Mouse (Mus musculus) CH12.LX (cell line): ENCODE measurements at regions not wholly inside any gene's neighbourhood (a gene's known extent, or its start where the extent isn't known, plus 50 kb on each side); places are given as distances from the start of the nearest gene placed in this dataset.

Experiments used
- DNase-seq: peaks from one replicate; pipeline ENCODE4 v3.0.0-alpha.2; 2013; ENCODE audit errors: extremely low read depth
- H3K27ac ChIP-seq: 2 replicates; pipeline ENCODE4 v1.5.1; 2012; ENCODE audit warnings: low read depth, mild to moderate bottlenecking, control low read depth, moderate library complexity; ENCODE audit not compliant: insufficient read depth
- H3K27me3 ChIP-seq: replicated peaks from 2 replicates; pipeline ENCODE3; 2012; ENCODE audit warnings: inconsistent platforms
- H3K36me3 ChIP-seq, 2 experiments: replicated peaks in 1 of 2; 2 replicates each; pipeline versions ENCODE3 to v1.6.1; 2012; ENCODE audit warnings: inconsistent platforms in 1 of 2, low read length in 1 of 2, mild to moderate bottlenecking in 1 of 2, mixed read lengths in 1 of 2, moderate library complexity in 1 of 2; ENCODE audit not compliant: control insufficient read depth in 1 of 2, insufficient read depth in 1 of 2
- H3K4me1 ChIP-seq, 2 experiments: 2 replicates each; pipeline ENCODE4 v1.6.1; 2012; ENCODE audit warnings: inconsistent platforms in 1 of 2, moderate library complexity in 1 of 2; ENCODE audit not compliant: insufficient read depth in 2 of 2, control insufficient read depth in 1 of 2
- H3K4me2 ChIP-seq: 2 replicates; pipeline ENCODE4 v1.6.1; 2012; ENCODE audit warnings: low read depth, mild to moderate bottlenecking, control low read depth; ENCODE audit not compliant: poor library complexity, insufficient read depth, severe bottlenecking
- H3K4me3 ChIP-seq, 3 experiments: fragments of 150-350 bp in 1 of 3; sonication (generic) in 1 of 3; replicated peaks in 1 of 3; 2 replicates each; pipeline versions ENCODE3 to v1.5.1; 2011 to 2012; ENCODE audit warnings: low read depth in 2 of 3, low read length in 2 of 3, mild to moderate bottlenecking in 2 of 3, moderate library complexity in 2 of 3, control low read depth in 1 of 3, improper control_type of control experiment in 1 of 3, inconsistent platforms in 1 of 3, mixed read lengths in 1 of 3; ENCODE audit not compliant: poor library complexity in 1 of 3
- H3K79me2 ChIP-seq: replicated peaks from 2 replicates; pipeline ENCODE4 v1.6.1; 2012; ENCODE audit warnings: mild to moderate bottlenecking, moderate library complexity; ENCODE audit not compliant: control insufficient read depth, poor library complexity, insufficient read depth, severe bottlenecking; ENCODE audit errors: extremely low read depth
- H3K9ac ChIP-seq: 2 replicates; pipeline ENCODE4 v1.6.1; 2012; ENCODE audit warnings: low read depth, mild to moderate bottlenecking, control low read depth, moderate library complexity; ENCODE audit not compliant: insufficient read depth
- H3K9me3 ChIP-seq: replicated peaks from 2 replicates; pipeline ENCODE3; 2012; ENCODE audit warnings: low read length, inconsistent platforms, mixed read lengths
- BHLHE40 ChIP-seq: IDR thresholded peaks from 2 replicates; pipeline ENCODE4 v1.6.1; 2011; ENCODE audit warnings: mild to moderate bottlenecking, low read depth, low read length, improper control_type of control experiment
- CHD2 ChIP-seq: IDR thresholded peaks from 2 replicates; pipeline ENCODE4 v1.6.1; 2011; ENCODE audit warnings: low read length, improper control_type of control experiment
- ELF1 ChIP-seq: IDR thresholded peaks from 2 replicates; pipeline ENCODE4 v1.6.1; 2014; ENCODE audit warnings: low read depth, mild to moderate bottlenecking, inconsistent platforms, low read length, improper control_type of control experiment
- EP300 ChIP-seq: IDR thresholded peaks from 2 replicates; pipeline ENCODE4 v1.6.1; 2011; ENCODE audit warnings: low read length, improper control_type of control experiment
- HCFC1 ChIP-seq: IDR thresholded peaks from 2 replicates; pipeline ENCODE4 v1.6.1; 2012; ENCODE audit warnings: low read depth, mild to moderate bottlenecking, inconsistent platforms, low read length, improper control_type of control experiment
- IRF4 ChIP-seq: IDR thresholded peaks from 2 replicates; pipeline ENCODE4 v1.6.1; 2014; ENCODE audit warnings: low read depth, mild to moderate bottlenecking, inconsistent platforms, low read length, improper control_type of control experiment
- JUN ChIP-seq: IDR thresholded peaks from 2 replicates; pipeline ENCODE4 v1.6.1; 2011; ENCODE audit warnings: low read depth, mild to moderate bottlenecking, low read length, improper control_type of control experiment, moderate library complexity; ENCODE audit not compliant: insufficient read depth
- JUND ChIP-seq: conservative IDR thresholded peaks from 2 replicates; pipeline ENCODE4 v1.6.1; 2011; ENCODE audit warnings: low read depth, low read length, improper control_type of control experiment
- KAT2A ChIP-seq: IDR thresholded peaks from 2 replicates; pipeline ENCODE4 v1.6.1; 2012; ENCODE audit warnings: low read length, improper control_type of control experiment, inconsistent platforms; ENCODE audit not compliant: insufficient replicate concordance
- MAFK ChIP-seq: IDR thresholded peaks from 2 replicates; pipeline ENCODE4 v1.6.1; 2011; ENCODE audit warnings: low read length, improper control_type of control experiment; ENCODE audit not compliant: insufficient replicate concordance
- MAX ChIP-seq: IDR thresholded peaks from 2 replicates; pipeline ENCODE4 v1.6.1; 2011; ENCODE audit warnings: low read length, improper control_type of control experiment
- MAZ ChIP-seq: IDR thresholded peaks from 2 replicates; pipeline ENCODE4 v1.6.1; 2012; ENCODE audit warnings: low read depth, mild to moderate bottlenecking, inconsistent platforms, low read length, improper control_type of control experiment, moderate library complexity
- MXI1 ChIP-seq: IDR thresholded peaks from 2 replicates; pipeline ENCODE4 v1.6.1; 2011; ENCODE audit warnings: mild to moderate bottlenecking, low read depth, low read length, improper control_type of control experiment
- MYC ChIP-seq: IDR thresholded peaks from 2 replicates; pipeline ENCODE4 v1.6.1; 2011; ENCODE audit warnings: low read depth, mild to moderate bottlenecking, improper control_type of control experiment, low read length
- NELFE ChIP-seq: IDR thresholded peaks from 2 replicates; pipeline ENCODE4 v1.6.1; 2011; ENCODE audit warnings: low read depth, low read length, improper control_type of control experiment
- PAX5 ChIP-seq: IDR thresholded peaks from 2 replicates; pipeline ENCODE4 v1.6.1; 2012; ENCODE audit warnings: low read length, inconsistent platforms, mixed read lengths
- POLR2A ChIP-seq: IDR thresholded peaks from 2 replicates; pipeline ENCODE4 v1.6.1; 2011; ENCODE audit warnings: low read depth, mild to moderate bottlenecking, improper control_type of control experiment, low read length
- RAD21 ChIP-seq: IDR thresholded peaks from 2 replicates; pipeline ENCODE4 v1.6.1; 2011; ENCODE audit warnings: low read depth, mild to moderate bottlenecking, low read length, improper control_type of control experiment, moderate library complexity
- RCOR1 ChIP-seq: conservative IDR thresholded peaks from 2 replicates; pipeline ENCODE4 v1.6.1; 2012; ENCODE audit warnings: low read depth, mild to moderate bottlenecking, inconsistent platforms, low read length, improper control_type of control experiment
- TCF12 ChIP-seq: IDR thresholded peaks from 2 replicates; pipeline ENCODE4 v1.6.1; 2014; ENCODE audit warnings: low read depth, mild to moderate bottlenecking, inconsistent platforms, low read length, improper control_type of control experiment
- UBTF ChIP-seq: IDR thresholded peaks from 2 replicates; pipeline ENCODE4 v1.6.1; 2012; ENCODE audit warnings: low read depth, mild to moderate bottlenecking, inconsistent platforms, low read length, improper control_type of control experiment, moderate library complexity
- USF2 ChIP-seq: conservative IDR thresholded peaks from 2 replicates; pipeline ENCODE4 v1.6.1; 2011; ENCODE audit warnings: low read depth, low read length, improper control_type of control experiment
- ZC3H11A ChIP-seq: IDR thresholded peaks from 2 replicates; pipeline ENCODE4 v1.6.1; 2012; ENCODE audit warnings: low read depth, mild to moderate bottlenecking, inconsistent platforms, low read length, improper control_type of control experiment
- ZKSCAN1 ChIP-seq: IDR thresholded peaks from 2 replicates; pipeline ENCODE4 v1.6.1; 2012; ENCODE audit warnings: low read depth, inconsistent platforms, low read length, improper control_type of control experiment, borderline replicate concordance
- ZNF384 ChIP-seq: IDR thresholded peaks from 2 replicates; pipeline ENCODE4 v1.6.1; 2012; ENCODE audit warnings: low read depth, low read length, improper control_type of control experiment, inconsistent platforms
- dilution Hi-C: fragments of 300-500 bp; cut with MboI; formaldehyde crosslinking; loops from 2 replicates; pipeline ENCODE4 v1.14.3; 2020; ENCODE audit warnings: low sequenced_read_pairs; ENCODE audit not compliant: extremely low pct_unique_long_range_greater_than_20kb, extremely low pct_ligation_motif_present
- in situ Hi-C: fragments of 300-500 bp; cut with MboI; formaldehyde crosslinking; loops from 3 replicates; pipeline ENCODE4 v1.14.3; 2019; ENCODE audit warnings: low sequenced_read_pairs, low pct_ligation_motif_present, low pct_unique_long_range_greater_than_20kb, mixed read lengths

GRCm38 (mm10) chr3:103514061-103514460, 61.0 kb upstream of the Syt6 start:
- TF ChIP-seq USF2 (no peak), ELF1 (no peak), RCOR1 (no peak), ZNF384 (no peak), HCFC1 (no peak), BHLHE40 (no peak), EP300 (no peak), PAX5 (no peak), JUND (no peak), ZKSCAN1 (no peak), NELFE (no peak), IRF4 (no peak), MYC (no peak), JUN (no peak), KAT2A (no peak), POLR2A (no peak), MAZ (no peak), RAD21 (no peak), MAX (no peak)
- no peak overlapping the region for H3K27ac ChIP-seq
- no peaks in the 10 kb centered on the region for H3K27me3 ChIP-seq
- H3K36me3 ChIP-seq: no peaks in the 10 kb centered on the region
- no peaks in the 10 kb centered on the region for H3K79me2 ChIP-seq
- no peak for DNase-seq
- no peak overlapping the region for H3K4me3 ChIP-seq
- dilution Hi-C loops: no loop called here
- H3K4me2 ChIP-seq: no peak overlapping the region
- in situ Hi-C loops: no loop called here
- no peaks in the 10 kb centered on the region for H3K9me3 ChIP-seq
- H3K9ac ChIP-seq: no peak overlapping the region
- H3K4me1 ChIP-seq: no peaks in the 10 kb centered on the region

- H3K9ac ChIP-seq: no peak overlapping the region
- H3K27ac ChIP-seq: no peak overlapping the region
- in situ Hi-C loops: no loop called here
- dilution Hi-C loops: no loop called here
- no peaks in the 10 kb centered on the region for H3K4me1 ChIP-seq
- H3K4me2 ChIP-seq: no peak overlapping the region
- no peaks in the 10 kb centered on the region for H3K36me3 ChIP-seq
- H3K4me3 ChIP-seq: no peak overlapping the region
- H3K9me3 ChIP-seq: no peaks in the 10 kb centered on the region
- DNase-seq: no peak
- H3K79me2 ChIP-seq: no peaks in the 10 kb centered on the region
- H3K27me3 ChIP-seq: no peaks in the 10 kb centered on the region
- no peak for TF ChIP-seq KAT2A
- no peak for TF ChIP-seq ZC3H11A
- TF ChIP-seq MAX: no peak
- no peak for TF ChIP-seq PAX5
- TF ChIP-seq UBTF: no peak
- no peak for TF ChIP-seq MAFK
- no peak for TF ChIP-seq POLR2A
- no peak for TF ChIP-seq MXI1
- TF ChIP-seq ZNF384: no peak
- TF ChIP-seq USF2: no peak
- TF ChIP-seq MYC: no peak
- TF ChIP-seq CHD2: no peak
- no peak for TF ChIP-seq TCF12
These were observed 59.1 kb upstream of the Syt6 start for GRCm38 (mm10) chr3:103515946-103516345.
